8 mouse cellular contexts compared by ENCODE assay signal in genomic region chr11:117968016-117968671, GRCm38 (mm10). TPM values are rescaled to one million over a fixed set of nuclear protein-coding genes. Genes with fewer than 3 reads are reported as not detected.
A peak's percentile ranks its signal among the peaks of the same experiment; 100 is the strongest.
DNase-seq lines count a peak whose midpoint lies in the region; ATAC-seq lines count a peak whose summit lies in the region.

No protein-coding gene starts in this region.

- peak overlapping the region; percentile 89 for H3K4me2 ChIP-seq in kidney, embryonic 15.5 days
- peak overlapping the region; percentile 85 for H3K4me2 ChIP-seq in kidney, embryonic 16.5 days (replicated peaks; ENCODE audit: low read depth, low read length)

- peak overlapping the region; percentile 70 for H3K9ac ChIP-seq in kidney, embryonic 15.5 days
- peak overlapping the region; percentile 91 for H3K9ac ChIP-seq in kidney, embryonic 16.5 days (replicated peaks; ENCODE audit: low read length)

- H3K4me1 ChIP-seq in kidney, embryonic 15.5 days, result peaks cover 70% of the 10 kb centered on the region
- peaks cover 96% of the 10 kb centered on the region for H3K4me1 ChIP-seq in forebrain, embryonic 10.5 days
- H3K4me1 ChIP-seq in kidney, embryonic 16.5 days (ENCODE audit: insufficient read depth, low read length), result peaks cover 61% of the 10 kb centered on the region
- peaks cover 96% of the 10 kb centered on the region for H3K4me1 ChIP-seq in midbrain, embryonic 10.5 days

- no peak for DNase-seq in kidney, postnatal 14 days
- DNase-seq in adrenal gland, postnatal 14 days, result peak; percentile 60
- DNase-seq in forebrain, embryonic 10.5 days (ENCODE audit: extremely low spot score, low spot score), result peak; percentile 60
- peak; percentile 65 for DNase-seq in midbrain, embryonic 10.5 days (ENCODE audit: low spot score)
- DNase-seq in testis, postnatal 10 days (ENCODE audit: low spot score), result peak; percentile 58

- no peaks in the 10 kb centered on the region for H3K9me3 ChIP-seq in kidney, embryonic 15.5 days (replicated peaks)
- H3K9me3 ChIP-seq in forebrain, embryonic 10.5 days, result no peaks in the 10 kb centered on the region
- H3K9me3 ChIP-seq in kidney, embryonic 16.5 days (ENCODE audit: low read length), result no peaks in the 10 kb centered on the region
- H3K9me3 ChIP-seq in midbrain, embryonic 10.5 days (replicated peaks), result no peaks in the 10 kb centered on the region

- H3K27me3 ChIP-seq in kidney, embryonic 15.5 days, result peaks cover 20% of the 10 kb centered on the region
- peaks cover 73% of the 10 kb centered on the region for H3K27me3 ChIP-seq in forebrain, embryonic 10.5 days (ENCODE audit: poor library complexity, severe bottlenecking)
- H3K27me3 ChIP-seq in kidney, embryonic 16.5 days (ENCODE audit: insufficient read depth, low read length), result peaks cover 7% of the 10 kb centered on the region; the same call in 1 of the 2 replicates
- peaks cover 76% of the 10 kb centered on the region for H3K27me3 ChIP-seq in midbrain, embryonic 10.5 days (ENCODE audit: low read depth, poor library complexity, severe bottlenecking)

- H3K4me3 ChIP-seq in kidney, embryonic 15.5 days (replicated peaks), result peak overlapping the region; percentile 75
- peak overlapping the region; percentile 72 for H3K4me3 ChIP-seq in forebrain, embryonic 10.5 days
- peak overlapping the region; percentile 76 for H3K4me3 ChIP-seq in kidney, embryonic 16.5 days (ENCODE audit: low read length)
- H3K4me3 ChIP-seq in midbrain, embryonic 10.5 days, result peak overlapping the region; percentile 88

- peak overlapping the region; percentile 97 for H3K27ac ChIP-seq in kidney, embryonic 15.5 days
- peak overlapping the region; percentile 92 for H3K27ac ChIP-seq in forebrain, embryonic 10.5 days
- H3K27ac ChIP-seq in kidney, embryonic 16.5 days (ENCODE audit: low read length), result peak overlapping the region; percentile 96
- peak overlapping the region; percentile 91 for H3K27ac ChIP-seq in midbrain, embryonic 10.5 days (replicated peaks)

- WGBS in kidney, embryonic 15.5 days, result under 1% methylated on average over 64 of the region's 64 CpGs
- under 1% methylated on average over 64 of the region's 64 CpGs for WGBS in forebrain, embryonic 10.5 days
- WGBS in kidney, embryonic 16.5 days, result under 1% methylated on average over 59 of the region's 64 CpGs
- WGBS in midbrain, embryonic 10.5 days, result under 1% methylated on average over 64 of the region's 64 CpGs

- ATAC-seq in kidney, embryonic 15.5 days (replicated peaks; ENCODE audit: low FRiP score), result 0 out of 2 replicates have a peak, but pooled peaks have one; percentile 0
- peak; percentile 14 for ATAC-seq in kidney, embryonic 16.5 days (ENCODE audit: low FRiP score, low TSS enrichment)
- ATAC-seq in megakaryocyte-erythroid progenitor cell, adult 5-6 weeks (replicated peaks; ENCODE audit: low FRiP score, low TSS enrichment, poor library complexity, severe bottlenecking), result no peak

- H3K36me3 ChIP-seq in kidney, embryonic 15.5 days, result peaks cover 9% of the 10 kb centered on the region
- peaks cover 24% of the 10 kb centered on the region for H3K36me3 ChIP-seq in forebrain, embryonic 10.5 days (replicated peaks)
- H3K36me3 ChIP-seq in kidney, embryonic 16.5 days (ENCODE audit: insufficient read depth, low read length), result peaks cover 5% of the 10 kb centered on the region; the same call in 1 of the 2 replicates
- H3K36me3 ChIP-seq in midbrain, embryonic 10.5 days, result peaks cover 20% of the 10 kb centered on the region

RNA-seq across cellular contexts. Expression of gene Socs3, which starts 1.7 kb away (rescaled TPM):
- polyA plus RNA-seq in kidney, embryonic 15.5 days (2015; fragmentation: Nextera tagmentation; extraction: Ambion mirVana), result 14.1 and 15.2 TPM in 2 replicates
- 4.8 and 6.5 TPM in 2 replicates for total RNA-seq in adrenal gland, postnatal 14 days (2021)
- 13.6 and 14.7 TPM in 2 replicates for polyA plus RNA-seq in forebrain, embryonic 10.5 days (2016; fragmentation: Nextera tagmentation; extraction: Ambion mirVana)
- 14.6 and 15.9 TPM in 2 replicates for polyA plus RNA-seq in kidney, embryonic 16.5 days (2015; fragmentation: Nextera tagmentation; extraction: Ambion mirVana)
- 14.1 and 14.3 TPM in 2 replicates for polyA plus RNA-seq in midbrain, embryonic 10.5 days (2016; fragmentation: Nextera tagmentation; extraction: Ambion mirVana)
- total RNA-seq in megakaryocyte-erythroid progenitor cell, adult 5-6 weeks (2014; fragmentation: Nextera tagmentation), result not detected in 2 replicates
- total RNA-seq in megakaryocyte-erythroid progenitor cell, adult 5-6 weeks (2017), result 2.0 and 3.5 TPM in 2 replicates

RNA-seq across cellular contexts. Expression of gene Pgs1, which starts 17.9 kb away (rescaled TPM):
- 34.1 and 38.9 TPM in 2 replicates for polyA plus RNA-seq in kidney, embryonic 15.5 days (2015; fragmentation: Nextera tagmentation; extraction: Ambion mirVana)
- 32.9 and 39.2 TPM in 2 replicates for total RNA-seq in adrenal gland, postnatal 14 days (2021)
- 43.8 and 44.7 TPM in 2 replicates for polyA plus RNA-seq in forebrain, embryonic 10.5 days (2016; fragmentation: Nextera tagmentation; extraction: Ambion mirVana)
- 37.5 and 41.8 TPM in 2 replicates for polyA plus RNA-seq in kidney, embryonic 16.5 days (2015; fragmentation: Nextera tagmentation; extraction: Ambion mirVana)
- polyA plus RNA-seq in midbrain, embryonic 10.5 days (2016; fragmentation: Nextera tagmentation; extraction: Ambion mirVana), result 45.0 and 46.3 TPM in 2 replicates
- total RNA-seq in megakaryocyte-erythroid progenitor cell, adult 5-6 weeks (2014; fragmentation: Nextera tagmentation), result 20.5 and 27.5 TPM in 2 replicates
- 5.6 and 6.4 TPM in 2 replicates for total RNA-seq in megakaryocyte-erythroid progenitor cell, adult 5-6 weeks (2017)
